Mouse (Mus musculus) embryonic facial prominence, embryonic 14.5 days (tissue): ENCODE measurements around the gene Trpm1. TPM values are rescaled to one million over a fixed set of nuclear protein-coding genes. Genes with fewer than 3 reads are reported as not detected.

Experiments
- ATAC-seq: fragments of 200-750 bp; cut with Nextera tagmentation; 2 replicates; pipeline ENCODE4 v1.8.0; 2017; ENCODE audit warnings: low read depth, moderate number of reproducible peaks, moderate TSS enrichment
- DNase-seq: peaks from one replicate; pipeline ENCODE4 v3.0.0-alpha.2; 2015; ENCODE audit warnings: low spot score
- H3K27ac ChIP-seq: fragments of 300-500 bp; sonication (generic); replicated peaks from 2 replicates; pipeline ENCODE4 v1.5.1; 2014; ENCODE audit warnings: low read depth, mild to moderate bottlenecking, low read length, moderate library complexity
- H3K27me3 ChIP-seq: fragments of 300-500 bp; sonication (generic); replicated peaks from 2 replicates; pipeline ENCODE4 v1.6.1; 2014; ENCODE audit warnings: low read length; ENCODE audit not compliant: control insufficient read depth, insufficient read depth
- H3K36me3 ChIP-seq: fragments of 300-500 bp; sonication (generic); 2 replicates; pipeline ENCODE4 v1.6.1; 2014; ENCODE audit warnings: low read length, mixed read lengths; ENCODE audit not compliant: control insufficient read depth, insufficient read depth
- H3K4me1 ChIP-seq: fragments of 300-500 bp; sonication (generic); 2 replicates; pipeline ENCODE4 v1.6.1; 2014; ENCODE audit warnings: antibody characterized with exemption, low read length; ENCODE audit not compliant: control insufficient read depth, insufficient read depth
- H3K4me2 ChIP-seq: fragments of 300-500 bp; sonication (generic); 2 replicates; pipeline ENCODE4 v1.6.1; 2014; ENCODE audit warnings: low read depth, mild to moderate bottlenecking, low read length, moderate library complexity, mixed read lengths
- H3K4me3 ChIP-seq: fragments of 300-500 bp; sonication (generic); 2 replicates; pipeline ENCODE4 v1.5.1; 2014; ENCODE audit warnings: low read depth, mild to moderate bottlenecking, low read length
- H3K9ac ChIP-seq: fragments of 300-500 bp; sonication (generic); 2 replicates; pipeline ENCODE4 v1.6.1; 2014; ENCODE audit warnings: low read depth, mild to moderate bottlenecking, low read length, moderate library complexity, mixed read lengths
- H3K9me3 ChIP-seq: fragments of 300-500 bp; sonication (generic); 2 replicates; pipeline ENCODE4 v1.6.1; 2016; ENCODE audit warnings: low read length; ENCODE audit not compliant: control insufficient read depth
- WGBS: fragments of 180-500 bp; shearing (Covaris S2); extraction: QIAGEN DNeasy Blood & Tissue Kit; methylation state at CpG from one replicate; pipeline ENCODE4 v1.1.7; 2014; 5-methylcytosine and 5-hydroxymethylcytosine counted together
- polyA plus RNA-seq: library from polyadenylated mRNA; unstranded; fragments of >200 nt; fragmentation: Nextera tagmentation; extraction: Ambion mirVana; gene quantifications from 2 replicates; pipeline ENCODE4 v1.2.1, GENCODE M21; 2014

The Trpm1 gene
- polyA plus RNA-seq, 1 experiment from 2014 or later: 1.7 TPM

DNA sequence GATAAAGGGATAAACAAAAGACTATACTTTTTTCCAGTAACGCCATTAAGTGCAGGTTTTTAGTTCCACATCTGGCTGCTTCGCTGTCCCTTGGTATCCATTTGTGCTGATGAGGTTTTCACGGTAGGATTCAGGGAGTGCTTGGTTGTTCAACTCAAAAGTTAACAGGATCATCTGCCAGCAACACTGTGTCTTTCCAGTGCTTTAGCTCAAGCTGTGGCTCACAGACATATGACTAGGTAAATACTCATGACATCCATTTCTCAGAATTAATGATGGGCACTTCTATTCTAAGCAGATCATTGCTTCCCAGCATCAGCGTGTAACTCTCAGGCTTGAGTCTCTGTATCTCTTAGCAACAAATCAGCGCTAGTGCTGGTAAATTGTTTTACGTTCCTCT lies 90.7 kb downstream of the Trpm1 start:
- Histone ChIP-seq H3K27ac (no peak overlapping the region), H3K9me3 (no peaks in the 10 kb centered on the region), H3K4me2 (no peak overlapping the region), H3K4me3 (no peak overlapping the region), H3K9ac (no peak overlapping the region), H3K4me1 (peaks cover 6% of the 10 kb centered on the region; the same call in 1 of the 2 replicates), H3K27me3 (no peaks in the 10 kb centered on the region), H3K36me3 (no peaks in the 10 kb centered on the region)
- WGBS: 71% methylated on average over 6 of the region's 6 CpGs
- DNase-seq (no peak), ATAC-seq (no peak)

DNA sequence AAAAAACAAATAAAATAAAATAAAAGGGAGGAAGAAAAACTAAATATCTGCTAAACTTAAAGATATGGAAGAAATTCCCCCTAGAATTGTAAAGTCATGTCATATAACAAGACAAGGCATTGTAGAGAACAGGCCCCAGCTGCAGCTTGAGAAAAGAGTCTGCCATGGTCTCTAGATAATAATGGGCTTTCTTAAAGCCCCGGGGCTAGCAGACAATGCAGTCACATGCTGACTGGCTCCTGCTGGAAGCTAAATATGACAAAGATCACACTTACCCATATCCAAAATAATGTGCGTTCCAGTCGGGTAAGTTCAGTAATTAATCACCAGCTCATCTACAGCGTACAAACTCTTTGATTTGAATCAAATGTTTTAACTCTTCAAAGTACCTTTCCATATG lies 93.1 kb downstream of the Trpm1 start:
- Histone ChIP-seq H3K27ac (no peak overlapping the region), H3K36me3 (no peaks in the 10 kb centered on the region), H3K4me2 (no peak overlapping the region), H3K4me3 (no peak overlapping the region), H3K9ac (no peak overlapping the region), H3K27me3 (no peaks in the 10 kb centered on the region), H3K4me1 (no peaks in the 10 kb centered on the region; the same call in 1 of the 2 replicates), H3K9me3 (no peaks in the 10 kb centered on the region)
- ATAC-seq: no peak
- DNase-seq: no peak
- 54% methylated on average over 4 of the region's 4 CpGs for WGBS

DNA sequence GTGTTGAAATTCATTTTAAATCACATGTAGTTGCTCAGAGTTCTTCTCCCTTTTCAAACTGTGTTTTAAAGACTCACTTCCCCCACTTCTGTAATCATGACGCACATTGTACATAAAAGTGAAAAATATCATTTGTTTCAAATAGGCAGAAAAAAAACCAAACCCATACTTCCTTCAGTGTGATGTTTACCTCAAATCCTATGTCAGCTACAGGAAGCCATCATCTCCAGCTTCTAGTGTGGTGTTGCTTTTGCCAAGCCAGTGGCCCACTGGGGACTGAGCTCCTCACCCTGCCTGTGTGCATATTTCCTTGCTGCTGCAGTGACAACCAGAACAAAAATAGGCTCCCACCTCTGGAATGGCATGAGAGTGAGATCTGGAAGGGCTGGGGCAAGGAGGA lies 94.7 kb downstream of the Trpm1 start:
- Histone ChIP-seq H3K27ac (no peak overlapping the region), H3K4me3 (no peak overlapping the region)

DNA sequence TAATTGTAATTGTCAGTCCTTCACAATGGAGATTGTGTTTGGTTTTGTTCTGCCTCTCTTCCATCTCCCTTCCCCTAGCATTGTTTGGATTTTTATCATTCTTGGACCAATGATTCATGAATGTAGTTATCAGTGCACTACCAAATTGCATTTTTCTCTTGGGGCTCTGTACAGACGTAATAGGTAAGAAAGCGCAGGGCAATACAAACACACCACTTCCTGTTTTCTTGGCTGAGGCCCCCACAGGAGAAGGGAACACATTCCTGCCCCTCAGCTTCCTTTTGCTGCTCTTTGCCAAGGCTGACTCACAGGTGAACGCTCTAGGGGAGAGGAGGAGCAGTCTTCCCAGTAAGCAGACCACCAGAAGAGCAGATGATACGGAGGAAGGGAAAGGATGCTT lies 96.1 kb downstream of the Trpm1 start:
- no peaks in the 10 kb centered on the region; the same call in 1 of the 2 replicates for H3K4me1 ChIP-seq
- H3K4me2 ChIP-seq: no peak overlapping the region
- 0 out of 2 replicates have a peak, but pooled peaks cover 5% of the 10 kb centered on the region for H3K9me3 ChIP-seq
- DNase-seq (peak; percentile 45), ATAC-seq (no peak)
- H3K36me3 ChIP-seq: no peaks in the 10 kb centered on the region
- no peak overlapping the region for H3K4me3 ChIP-seq
- no peak overlapping the region for H3K27ac ChIP-seq
- whole genome bisulfite sequencing: 20% methylated on average over 4 of the region's 4 CpGs
- no peaks in the 10 kb centered on the region for H3K27me3 ChIP-seq
- H3K9ac ChIP-seq: no peak overlapping the region

More for the DNA sequence above, 94.7 kb downstream of the Trpm1 start:
- no peaks in the 10 kb centered on the region; the same call in 1 of the 2 replicates for H3K4me1 ChIP-seq
- ATAC-seq (no peak), DNase-seq (no peak)
- no peaks in the 10 kb centered on the region for H3K36me3 ChIP-seq
- no peaks in the 10 kb centered on the region for H3K9me3 ChIP-seq
- WGBS: 84% methylated on average over 1 of the region's 1 CpGs
- no peak overlapping the region for H3K9ac ChIP-seq
- no peaks in the 10 kb centered on the region for H3K27me3 ChIP-seq
- H3K4me2 ChIP-seq: no peak overlapping the region

DNA sequence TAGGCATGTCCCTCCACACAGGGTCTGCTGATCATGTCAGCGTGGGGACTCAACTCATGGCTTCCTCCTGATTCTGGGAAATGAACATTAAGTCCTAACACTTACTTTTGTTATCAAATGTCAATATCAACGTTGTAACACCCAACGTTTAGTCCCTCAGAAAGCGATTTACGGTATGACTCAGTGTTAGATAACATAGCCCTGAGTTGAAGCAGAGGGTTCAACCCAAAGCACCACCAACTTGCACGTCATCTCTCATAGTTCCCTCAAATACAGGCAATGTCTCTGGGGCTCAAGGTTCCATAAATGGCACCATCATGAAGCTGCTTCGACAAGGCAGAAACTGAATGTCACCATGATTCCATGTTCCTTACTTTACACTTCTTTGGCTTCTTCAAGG lies 96.8 kb downstream of the Trpm1 start:
- 0 out of 2 replicates have a peak, but pooled peaks cover 5% of the 10 kb centered on the region for H3K9me3 ChIP-seq
- H3K27ac ChIP-seq: no peak overlapping the region
- no peak for ATAC-seq
- 92% methylated on average over 7 of the region's 7 CpGs for WGBS
- H3K36me3 ChIP-seq: no peaks in the 10 kb centered on the region
- H3K27me3 ChIP-seq: no peaks in the 10 kb centered on the region
- H3K4me1 ChIP-seq: no peaks in the 10 kb centered on the region; the same call in 1 of the 2 replicates
- no peak overlapping the region for H3K4me2 ChIP-seq
- no peak overlapping the region for H3K4me3 ChIP-seq
- no peak overlapping the region for H3K9ac ChIP-seq
- no peak for DNase-seq

DNA sequence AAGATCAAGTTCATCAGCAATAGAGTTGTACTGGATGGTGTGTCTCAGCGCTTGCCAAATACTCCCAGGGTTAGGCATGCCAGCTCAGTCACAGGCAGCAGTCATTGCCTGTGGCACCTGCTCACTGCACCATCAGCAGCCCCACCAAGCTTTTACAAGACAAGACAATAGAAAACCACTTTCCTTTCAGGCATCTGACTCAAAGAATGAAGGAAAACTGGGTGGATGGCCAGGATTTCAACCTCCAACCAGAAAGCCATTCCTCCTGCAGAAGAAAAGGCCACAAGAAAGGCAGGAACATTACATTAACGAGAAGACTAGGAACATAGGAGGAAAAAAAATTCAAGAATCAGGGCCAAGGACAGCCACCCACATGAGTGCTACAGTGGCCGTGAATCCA lies 100.1 kb downstream of the Trpm1 start:
- Histone ChIP-seq H3K4me3 (no peak overlapping the region), H3K9me3 (0 out of 2 replicates have a peak, but pooled peaks cover 5% of the 10 kb centered on the region), H3K9ac (no peak overlapping the region), H3K27me3 (no peaks in the 10 kb centered on the region), H3K36me3 (no peaks in the 10 kb centered on the region), H3K4me1 (no peaks in the 10 kb centered on the region; the same call in 1 of the 2 replicates), H3K4me2 (no peak overlapping the region), H3K27ac (no peak overlapping the region)
- no peak for DNase-seq
- ATAC-seq: no peak
- WGBS: 89% methylated on average over 3 of the region's 3 CpGs

DNA sequence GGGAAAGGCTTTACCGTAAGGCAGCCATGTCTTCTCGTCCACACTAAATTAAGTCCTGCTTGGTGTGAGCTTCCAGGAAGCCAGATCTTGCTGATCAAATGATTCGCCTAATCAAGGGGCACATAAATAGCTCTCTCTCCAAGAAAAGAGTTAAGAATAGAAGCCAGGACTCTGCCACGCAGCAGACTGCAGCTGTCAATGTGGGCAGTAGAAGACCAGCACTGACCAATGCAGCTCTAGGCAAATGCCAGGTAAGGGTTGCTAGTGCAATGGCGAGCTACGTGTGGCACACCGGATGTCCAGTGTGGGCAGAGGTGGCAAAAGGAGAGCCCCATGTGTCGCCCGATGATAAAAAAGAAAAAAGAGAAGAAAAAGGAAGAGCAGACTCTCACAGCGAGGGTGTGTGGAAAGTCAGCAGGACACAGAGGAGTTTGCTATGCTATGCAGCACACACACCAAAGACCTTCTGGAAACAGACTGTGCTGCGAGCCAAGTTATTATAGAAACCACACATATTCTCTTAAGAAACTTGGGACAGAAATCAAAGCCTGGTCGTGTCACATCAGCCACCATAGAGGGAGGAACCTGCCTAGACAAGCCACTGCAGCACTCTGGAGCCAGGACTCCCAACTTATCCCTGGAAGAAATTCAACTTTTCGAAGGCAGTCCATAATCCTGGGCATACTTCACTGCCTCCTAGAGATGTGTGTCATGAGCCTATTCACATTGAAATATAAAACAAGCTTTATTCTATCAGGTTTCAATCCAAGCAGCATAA lies 112.1 kb downstream of the Trpm1 start:
- Histone ChIP-seq H3K36me3 (no peaks in the 10 kb centered on the region), H3K4me3 (no peak overlapping the region), H3K27ac (peak overlapping the region; percentile 63; the same call in 1 of the 2 replicates), H3K4me2 (no peak overlapping the region), H3K9me3 (peaks cover 14% of the 10 kb centered on the region), H3K9ac (no peak overlapping the region), H3K27me3 (peaks cover 10% of the 10 kb centered on the region; the same call in 1 of the 2 replicates), H3K4me1 (peaks cover 3% of the 10 kb centered on the region; the same call in 1 of the 2 replicates)
- DNase-seq: peak; percentile 69
- 77% methylated on average over 13 of the region's 13 CpGs for WGBS
- peak; percentile 76; the same call in 1 of the 2 replicates for ATAC-seq

DNA sequence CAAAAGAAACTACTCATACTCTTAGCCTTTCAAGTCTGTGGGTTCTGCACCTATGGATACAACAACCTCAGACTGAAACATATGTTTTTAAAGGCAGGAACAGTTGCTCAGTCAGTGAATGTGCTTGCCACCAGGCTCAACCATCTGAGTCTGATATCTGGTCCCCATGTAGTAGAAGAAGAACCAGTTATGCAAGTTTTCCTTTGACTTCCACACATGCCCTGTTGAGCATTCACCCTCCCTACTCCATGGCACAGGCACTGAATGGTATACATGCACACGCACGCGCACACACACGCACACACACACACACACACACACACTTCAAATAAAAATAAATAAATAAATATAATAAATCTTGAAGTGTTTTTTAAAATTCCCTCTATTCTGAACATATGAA lies 113.0 kb downstream of the Trpm1 start:
- H3K4me2 ChIP-seq: no peak overlapping the region
- 89% methylated on average over 4 of the region's 4 CpGs for WGBS
- H3K9ac ChIP-seq: no peak overlapping the region
- H3K36me3 ChIP-seq: no peaks in the 10 kb centered on the region
- DNase-seq (peak; percentile 63), ATAC-seq (peak; percentile 85)
- peaks cover 6% of the 10 kb centered on the region; the same call in 1 of the 2 replicates for H3K9me3 ChIP-seq
- peaks cover 10% of the 10 kb centered on the region; the same call in 1 of the 2 replicates for H3K27me3 ChIP-seq
- no peak overlapping the region for H3K4me3 ChIP-seq
- peaks cover 3% of the 10 kb centered on the region; the same call in 1 of the 2 replicates for H3K4me1 ChIP-seq
- H3K27ac ChIP-seq: no peak overlapping the region
